Mouse (Mus musculus) embryo, embryonic 10 days (tissue): ENCODE measurements around the gene Obp2a.
"Not testable (repeated sequence)": the region's sequence is repeated elsewhere in the genome, so short reads cannot be mapped to it uniquely, and the experiment has no call there.

Source experiments
- DNase-seq: peaks from one replicate; pipeline ENCODE4 v3.0.0-alpha.2; 2015; ENCODE audit warnings: low spot score

The Obp2a gene

DNA sequence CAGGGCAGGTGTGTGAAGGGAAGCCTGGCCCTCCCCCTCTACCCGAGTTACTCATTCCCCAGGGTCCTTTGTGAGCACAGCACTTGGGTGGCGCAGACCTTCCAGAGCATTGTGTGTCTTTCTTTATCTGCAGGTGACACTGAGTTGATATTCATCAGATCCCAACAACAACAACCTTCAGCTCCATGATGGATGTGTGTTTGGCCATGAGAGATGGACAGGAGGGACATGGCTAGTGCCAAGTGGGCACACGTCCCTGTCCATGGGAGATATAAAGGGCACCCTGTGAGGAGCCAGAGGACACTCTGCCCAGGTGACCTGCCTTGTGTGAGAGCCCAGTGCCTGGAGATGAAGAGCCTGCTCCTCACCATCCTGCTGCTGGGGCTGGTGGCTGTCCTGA lies at the start of gene Obp2a:
Gene Obp2a (plus strand): TSS at position 301 of the 400 bp plus-strand sequence.
- DNase-seq = not testable (repeated sequence)

DNA sequence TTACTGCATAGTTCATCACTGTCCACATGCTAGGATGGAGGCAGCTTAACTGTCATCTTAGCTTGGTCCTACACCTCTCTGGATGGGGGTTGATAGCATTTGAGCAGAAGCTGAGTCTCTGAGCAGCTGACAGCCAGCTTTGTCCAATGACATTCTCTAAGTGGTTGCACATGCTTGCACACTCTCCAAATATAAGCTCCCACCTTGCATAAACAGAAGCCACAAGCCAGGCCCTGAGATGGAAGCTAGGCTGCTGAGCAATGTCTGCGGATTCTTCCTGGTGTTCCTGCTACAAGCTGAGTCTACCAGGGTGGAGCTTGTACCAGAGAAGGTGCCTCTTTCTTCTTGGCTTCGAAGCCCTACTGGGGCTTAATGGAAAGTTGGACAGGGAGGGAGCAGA lies 46.9 kb upstream of the Obp2a start, which contains the start of gene Lcn8:
Gene Lcn8 (plus strand): TSS at position 219 of the 400 bp plus-strand sequence.
- DNase-seq = no peak

- peak; percentile 8 for DNase-seq
Observed at GRCm38 (mm10) chr2:25654502-25654901, 45.3 kb upstream of the Obp2a start.

DNA sequence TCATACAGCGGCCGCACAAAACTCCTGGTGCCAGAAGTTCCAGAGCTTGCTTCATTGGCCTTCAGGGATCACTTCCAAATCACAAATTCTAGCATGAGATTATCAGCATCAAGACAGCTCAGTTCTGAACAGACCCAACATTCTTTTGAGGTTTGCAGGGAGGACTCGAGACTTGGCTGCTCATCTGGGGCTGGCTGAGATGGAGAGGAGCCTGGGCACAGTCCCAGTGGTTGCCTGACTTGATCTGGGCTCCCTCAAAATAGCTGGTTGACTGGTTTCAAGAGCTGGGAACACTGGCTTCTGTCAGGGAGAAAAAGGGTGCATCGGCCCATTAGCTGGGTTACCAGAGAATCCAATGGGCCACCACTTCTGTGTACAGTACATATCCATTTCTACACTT lies 43.2 kb upstream of the Obp2a start:
- DNase-seq = no peak

GRCm38 (mm10) chr2:25657246-25657645 lies 42.6 kb upstream of the Obp2a start:
- no peak for DNase-seq

DNA sequence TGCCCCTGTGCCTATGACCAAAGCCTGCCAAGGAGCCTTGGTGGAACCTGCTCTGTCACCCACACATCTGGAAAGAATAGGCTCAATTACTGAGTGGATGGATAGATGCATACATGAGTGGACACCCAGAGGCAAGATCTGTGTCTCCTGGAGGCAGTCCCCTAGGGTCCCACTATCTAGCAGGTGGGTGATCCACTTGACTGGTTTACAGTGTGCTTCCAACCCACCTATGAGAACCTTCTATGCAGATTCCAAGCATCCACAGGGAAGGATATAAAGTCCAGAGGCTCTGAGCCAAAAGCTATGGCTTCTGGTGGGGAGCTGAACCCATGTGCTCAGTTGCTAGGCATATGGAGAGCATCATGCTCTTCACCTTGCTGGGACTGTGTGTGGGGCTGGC lies 42.2 kb upstream of the Obp2a start, which contains the start of gene Lcn5:
Gene Lcn5 (plus strand): TSS at position 301 of the 400 bp plus-strand sequence.
- DNase-seq = no peak

GRCm38 (mm10) chr2:25660279-25660678 lies 39.6 kb upstream of the Obp2a start:
- DNase-seq = no peak

- no peak for DNase-seq
Observed at GRCm38 (mm10) chr2:25661245-25661970, 38.4 kb upstream of the Obp2a start.

DNA sequence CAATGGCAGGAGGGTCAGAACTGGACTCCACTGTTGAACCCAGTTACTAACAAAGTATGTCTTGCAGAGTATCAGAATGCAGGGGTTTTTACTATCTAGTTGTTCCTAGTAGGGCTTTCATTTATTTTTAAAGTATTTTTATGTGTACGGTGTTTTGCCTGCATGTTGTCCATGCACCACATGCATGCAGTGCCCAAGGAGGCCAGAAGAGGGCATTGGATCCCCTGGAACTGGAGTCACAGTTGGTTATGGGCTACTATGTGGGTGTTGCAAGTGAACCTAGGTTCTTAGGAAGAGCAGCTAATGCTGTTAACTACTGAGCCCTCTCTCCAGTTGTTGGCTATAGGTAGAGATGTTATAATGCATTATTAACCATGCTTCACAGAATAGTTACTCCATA lies 36.3 kb upstream of the Obp2a start:
- DNase-seq = peak; percentile 62

- DNase-seq = no peak
Observed at GRCm38 (mm10) chr2:25664125-25664524, 35.7 kb upstream of the Obp2a start.

- no peak for DNase-seq
Observed at GRCm38 (mm10) chr2:25666516-25666915, 33.3 kb upstream of the Obp2a start.

DNA sequence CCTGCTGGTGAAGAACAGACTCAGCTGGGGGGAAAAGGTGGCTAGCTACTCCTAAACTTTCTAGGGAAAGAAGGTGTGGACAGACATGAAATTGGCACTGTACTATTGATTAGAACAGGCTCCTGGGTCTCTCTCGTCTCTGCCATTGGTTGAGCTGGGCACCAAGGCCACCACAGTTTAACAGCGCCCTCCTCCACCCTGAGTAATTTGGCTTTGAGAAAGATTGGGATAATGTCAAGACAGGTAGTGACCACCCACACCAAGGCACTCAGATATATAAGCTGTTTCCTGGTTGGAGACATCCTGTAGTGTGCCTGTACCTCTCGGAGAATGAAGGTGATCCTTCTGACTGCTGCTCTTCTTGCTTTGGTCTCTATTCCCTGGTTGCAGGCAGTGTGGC lies 23.4 kb upstream of the Obp2a start, which contains the start of gene Lcn6:
Gene Lcn6 (plus strand): TSS at position 301 of the 400 bp plus-strand sequence.
- DNase-seq = no peak

GRCm38 (mm10) chr2:25679559-25679958 lies 20.3 kb upstream of the Obp2a start:
- DNase-seq = no peak

DNA sequence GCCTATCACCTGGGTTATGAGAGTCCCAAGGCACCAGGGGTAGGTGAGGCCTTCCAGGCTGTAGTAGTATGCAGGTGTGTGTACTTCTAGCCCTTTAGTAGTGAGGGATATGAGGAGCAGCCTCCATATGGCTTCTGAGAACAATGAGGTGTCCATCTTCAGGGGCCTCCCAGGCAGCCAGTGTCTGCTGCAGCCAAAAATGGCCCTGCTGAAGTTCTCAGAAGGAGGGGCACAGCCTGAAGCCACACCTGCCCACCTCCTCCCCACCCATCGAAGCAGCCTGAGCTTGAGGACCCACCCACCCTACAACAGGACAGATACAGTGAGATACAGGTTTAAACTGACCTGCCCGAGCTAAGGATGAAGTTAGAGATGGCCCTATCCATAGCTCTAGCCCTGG lies 17.4 kb upstream of the Obp2a start, which contains the start of gene Lcn10:
Gene Lcn10 (plus strand): TSS at position 301 of the 400 bp plus-strand sequence.
- no peak for DNase-seq

DNA sequence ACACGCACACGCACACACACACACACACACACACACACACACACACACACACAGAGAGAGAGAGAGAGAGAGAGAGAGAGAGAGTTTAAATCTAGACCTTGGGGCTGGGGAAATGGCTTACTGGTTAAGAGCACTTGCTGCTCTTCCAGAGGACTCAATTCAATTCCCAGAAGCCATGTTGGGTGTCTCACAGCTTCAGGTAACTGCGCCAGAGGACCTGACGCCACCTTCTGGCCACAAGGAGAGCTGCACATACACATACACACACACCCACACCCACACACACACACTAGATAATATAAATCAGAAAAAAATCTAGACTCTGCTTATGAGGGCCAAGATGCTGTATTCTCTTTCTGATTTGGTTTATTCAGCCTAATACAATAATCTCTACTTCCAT lies 12.9 kb upstream of the Obp2a start:
- DNase-seq = no peak

GRCm38 (mm10) chr2:25694605-25695004 lies 5.2 kb upstream of the Obp2a start:
- peak; percentile 59 for DNase-seq

GRCm38 (mm10) chr2:25696951-25697350 lies 2.9 kb upstream of the Obp2a start:
- no peak for DNase-seq

- no peak for DNase-seq
Observed at GRCm38 (mm10) chr2:25698696-25699095, 1.1 kb upstream of the Obp2a start.

DNA sequence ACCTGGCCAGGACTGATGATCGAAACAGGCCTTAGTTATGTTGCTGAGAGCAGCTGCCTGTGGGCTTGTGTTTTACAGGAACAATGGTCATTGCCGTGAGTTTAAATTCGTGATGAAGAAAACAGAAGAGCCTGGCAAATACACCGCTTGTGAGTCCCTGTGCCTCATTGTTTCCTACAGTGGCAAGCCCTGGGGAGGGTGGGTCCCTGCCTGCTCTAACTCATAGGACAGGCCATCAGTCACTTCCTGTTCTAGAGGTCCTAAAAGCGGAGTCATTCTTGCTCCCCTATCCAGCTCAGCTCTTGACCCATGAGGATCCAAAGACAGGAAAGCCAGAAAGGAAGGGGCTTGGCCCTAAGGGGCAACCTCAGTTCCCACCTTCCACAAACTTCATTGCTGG lies 1.2 kb downstream of the Obp2a start:
- no peak for DNase-seq

DNA sequence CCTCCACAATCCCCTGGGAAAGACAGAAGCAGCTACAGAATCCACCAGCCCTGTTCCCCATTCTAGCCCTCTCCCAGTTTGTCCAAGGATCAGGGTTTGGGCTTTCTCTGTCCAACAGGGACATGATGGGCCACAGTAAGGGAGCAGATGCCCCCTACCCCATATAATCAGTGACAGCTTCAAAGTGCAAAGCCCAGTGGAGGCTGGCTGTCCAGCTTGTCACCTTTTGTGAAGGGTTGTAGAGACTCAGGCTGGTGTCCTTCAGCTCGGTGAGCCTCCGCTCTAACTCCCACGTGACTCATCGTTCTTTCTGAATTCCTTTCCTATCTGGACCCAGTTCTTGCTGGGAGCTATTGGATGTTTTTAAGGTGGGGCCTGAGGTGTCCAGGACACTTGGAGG lies 3.9 kb downstream of the Obp2a start:
- no peak for DNase-seq

DNA sequence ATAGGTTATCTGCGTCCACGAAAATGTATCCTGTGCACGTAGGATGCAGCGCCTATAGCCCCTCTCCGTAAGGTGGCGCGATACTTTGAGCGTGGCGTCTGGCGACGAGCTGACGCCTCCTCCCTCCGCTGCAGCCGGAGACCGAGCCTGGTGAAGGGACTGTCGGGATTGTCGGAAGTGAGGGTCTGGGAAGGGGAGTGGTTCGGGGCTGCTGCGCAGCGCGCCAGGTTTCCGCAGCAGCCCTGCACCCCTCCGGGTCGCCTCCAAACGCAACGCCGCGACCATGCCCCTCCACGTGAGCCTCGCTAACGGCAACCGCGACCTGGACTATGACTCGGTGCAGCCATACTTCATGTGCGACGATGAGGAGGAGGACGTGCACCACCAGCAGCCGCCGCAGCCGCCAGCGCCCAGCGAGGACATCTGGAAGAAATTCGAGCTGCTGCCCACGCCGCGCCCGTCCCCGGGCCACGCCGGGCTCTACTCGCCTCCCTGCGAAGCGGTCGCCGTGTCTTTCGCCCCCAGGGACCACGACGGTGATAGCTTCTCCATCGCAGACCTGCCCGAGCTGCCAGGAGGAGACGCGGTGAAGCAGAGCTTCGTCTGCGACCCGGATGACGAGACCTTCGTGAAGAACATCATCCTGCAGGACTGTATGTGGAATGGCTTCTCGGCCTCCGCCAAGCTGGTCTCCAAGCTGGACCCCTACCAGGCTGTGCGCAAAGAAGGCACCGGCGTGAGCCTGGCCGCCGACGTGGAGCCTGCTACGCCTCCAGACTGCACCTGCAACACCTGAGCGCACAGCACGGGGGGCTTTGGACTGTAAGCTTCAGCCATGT lies 7.0 kb downstream of the Obp2a start, which contains the start of gene Bmyc:
Gene Bmyc (plus strand): TSS at position 97 of the 839 bp plus-strand sequence.
- peak; percentile 97 for DNase-seq

GRCm38 (mm10) chr2:25708121-25708520 lies 8.3 kb downstream of the Obp2a start:
- peak; percentile 53 for DNase-seq

- not testable (repeated sequence) for DNase-seq
Observed at GRCm38 (mm10) chr2:25709056-25709455, 9.2 kb downstream of the Obp2a start.
